Mouse (Mus musculus): ENCODE measurements around the gene Pan3.

- no peak for TF ChIP-seq CTCF (IDR thresholded peaks at IDR 0.05; ENCODE audit: borderline replicate concordance, insufficient read depth, low read depth, low read length)
- no peak for TF ChIP-seq POLR2A (IDR thresholded peaks at IDR 0.05; ENCODE audit: borderline replicate concordance, insufficient read depth, low read length)
Observed at GRCm38 (mm10) chr5:147493685-147494084, 63.7 kb downstream of the Pan3 start.

All from cerebellum, adult 2 months (tissue).